Mouse (Mus musculus): Measurements from ENCODE around the gene Snta1.

GRCm38 (mm10) chr2:154454099-154454498 is 46.2 kb upstream of the Snta1 start:
- TF ChIP-seq EP300 (optimal IDR thresholded peaks at IDR 0.05), result no peak
- no peak for TF ChIP-seq CTCF (IDR thresholded peaks at IDR 0.05; ENCODE audit: low read depth)
